Mouse (Mus musculus): Measurements from ENCODE around the gene Fen1.

The Fen1 gene

GRCm38 (mm10) chr19:10216101-10216500, 12.1 kb upstream of the Fen1 start:
- DNase-seq (ENCODE audit: low spot score): no peak

- DNase-seq (ENCODE audit: low spot score): no peak
Observed at GRCm38 (mm10) chr19:10213796-10214471, 10.0 kb upstream of the Fen1 start.

GRCm38 (mm10) chr19:10210885-10211284, 6.9 kb upstream of the Fen1 start:
- peak; percentile 41 for DNase-seq (ENCODE audit: low spot score)

- no peak for DNase-seq (ENCODE audit: low spot score)
Observed at GRCm38 (mm10) chr19:10208851-10209250, 4.9 kb upstream of the Fen1 start.

GRCm38 (mm10) chr19:10205051-10205450, 1.1 kb upstream of the Fen1 start:
- no peak for DNase-seq (ENCODE audit: low spot score)

GRCm38 (mm10) chr19:10204616-10205001, 640 bp upstream of the Fen1 start:
- peak; percentile 62 for DNase-seq (ENCODE audit: low spot score)

- DNase-seq (ENCODE audit: low spot score): peak; percentile 88
Observed at GRCm38 (mm10) chr19:10203146-10203847, 672 bp downstream of the Fen1 start.

GRCm38 (mm10) chr19:10198723-10199122, 5.2 kb downstream of the Fen1 start:
- peak; percentile 80 for DNase-seq (ENCODE audit: low spot score)

- no peak for DNase-seq (ENCODE audit: low spot score)
Observed at GRCm38 (mm10) chr19:10198286-10198685, 5.7 kb downstream of the Fen1 start.

- no peak for DNase-seq (ENCODE audit: low spot score)
Observed at GRCm38 (mm10) chr19:10197130-10197529, 6.8 kb downstream of the Fen1 start.

- no peak for DNase-seq (ENCODE audit: low spot score)
Observed at GRCm38 (mm10) chr19:10195252-10195651, 8.7 kb downstream of the Fen1 start.

- no peak for DNase-seq (ENCODE audit: low spot score)
Observed at GRCm38 (mm10) chr19:10194337-10194736, 9.6 kb downstream of the Fen1 start.

- no peak for DNase-seq (ENCODE audit: low spot score)
Observed at GRCm38 (mm10) chr19:10191326-10191725, 12.6 kb downstream of the Fen1 start.

GRCm38 (mm10) chr19:10190796-10191195, 13.2 kb downstream of the Fen1 start:
- peak; percentile 73 for DNase-seq (ENCODE audit: low spot score)

GRCm38 (mm10) chr19:10189940-10190339, 14.0 kb downstream of the Fen1 start:
- no peak for DNase-seq (ENCODE audit: low spot score)

GRCm38 (mm10) chr19:10189022-10189421, 14.9 kb downstream of the Fen1 start:
- no peak for DNase-seq (ENCODE audit: low spot score)

- no peak for DNase-seq (ENCODE audit: low spot score)
Observed at GRCm38 (mm10) chr19:10188281-10188811, 15.6 kb downstream of the Fen1 start.

- DNase-seq (ENCODE audit: low spot score): no peak
Observed at GRCm38 (mm10) chr19:10186569-10186968, 17.4 kb downstream of the Fen1 start.

- no peak for DNase-seq (ENCODE audit: low spot score)
Observed at GRCm38 (mm10) chr19:10185876-10186275, 18.1 kb downstream of the Fen1 start.

GRCm38 (mm10) chr19:10184096-10184495, 19.9 kb downstream of the Fen1 start:
- no peak for DNase-seq (ENCODE audit: low spot score)

- DNase-seq (ENCODE audit: low spot score): peak; percentile 57
Observed at GRCm38 (mm10) chr19:10183299-10183983, 20.5 kb downstream of the Fen1 start.

- peak; percentile 87 for DNase-seq (ENCODE audit: low spot score)
Observed at GRCm38 (mm10) chr19:10182670-10183298, 21.2 kb downstream of the Fen1 start, which contains the start of gene Fads1. Gene Fads1, plus strand, starts transcription at chr19:10182888.
